Mouse (Mus musculus): ENCODE data around the gene Mcm6. TPM values are rescaled to one million over a fixed set of nuclear protein-coding genes. Genes with fewer than 3 reads are reported as not detected.

Gene Mcm6
- polyA plus RNA-seq, 1 experiment from 2014 or later = 315 TPM

- 92% methylated on average over 8 of the region's 8 CpGs for WGBS
- Histone ChIP-seq H3K9ac (ENCODE audit: low read length) (no peak overlapping the region), H3K9me3 (ENCODE audit: control insufficient read depth, low read length) (no peaks in the 10 kb centered on the region), H3K36me3 (ENCODE audit: control insufficient read depth, insufficient read depth, low read length) (peaks cover 5% of the 10 kb centered on the region; the same call in 1 of the 2 replicates), H3K27me3 (ENCODE audit: control insufficient read depth, insufficient read depth, low read length) (no peaks in the 10 kb centered on the region), H3K4me2 (no peak overlapping the region), H3K27ac (ENCODE audit: low read depth, low read length) (no peak overlapping the region), H3K4me3 (ENCODE audit: low read depth, low read length) (no peak overlapping the region), H3K4me1 (ENCODE audit: control insufficient read depth, insufficient read depth, low read length) (no peaks in the 10 kb centered on the region)
- ATAC-seq (ENCODE audit: low FRiP score) = no peak
- DNase-seq (ENCODE audit: low spot score, missing footprints) = peak; percentile 72
These were observed 75.2 kb downstream of the Mcm6 start for GRCm38 (mm10) chr1:128284157-128284690.

DNA sequence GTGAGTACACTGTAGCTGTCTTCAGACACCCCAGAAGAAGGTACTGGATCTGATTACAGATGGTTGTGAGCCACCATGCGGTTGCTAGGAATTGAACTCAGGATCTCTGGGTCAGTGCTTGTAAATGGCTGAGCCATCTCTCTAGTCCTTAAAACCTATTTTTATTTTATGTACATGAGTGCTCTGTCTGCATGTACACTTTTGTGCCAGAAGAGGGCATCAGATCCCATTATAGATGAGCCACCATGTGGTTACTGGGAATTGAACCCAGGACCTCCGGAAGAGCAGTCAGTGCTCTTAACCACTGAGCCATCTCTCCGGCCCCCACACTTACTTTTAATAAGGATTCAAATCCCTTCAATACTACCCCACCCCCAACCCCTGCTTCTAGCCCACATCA is 76.5 kb downstream of the Mcm6 start:
- Histone ChIP-seq H3K9me3 (ENCODE audit: control insufficient read depth, low read length) (no peaks in the 10 kb centered on the region), H3K4me1 (ENCODE audit: control insufficient read depth, insufficient read depth, low read length) (no peaks in the 10 kb centered on the region), H3K36me3 (ENCODE audit: control insufficient read depth, insufficient read depth, low read length) (peaks cover 8% of the 10 kb centered on the region; the same call in 1 of the 2 replicates), H3K4me3 (ENCODE audit: low read depth, low read length) (no peak overlapping the region), H3K27me3 (ENCODE audit: control insufficient read depth, insufficient read depth, low read length) (no peaks in the 10 kb centered on the region), H3K4me2 (no peak overlapping the region), H3K9ac (ENCODE audit: low read length) (no peak overlapping the region), H3K27ac (ENCODE audit: low read depth, low read length) (no peak overlapping the region)
- 98% methylated on average over 3 of the region's 3 CpGs for WGBS
- no peak for DNase-seq (ENCODE audit: low spot score, missing footprints)
- ATAC-seq (ENCODE audit: low FRiP score) = no peak

DNA sequence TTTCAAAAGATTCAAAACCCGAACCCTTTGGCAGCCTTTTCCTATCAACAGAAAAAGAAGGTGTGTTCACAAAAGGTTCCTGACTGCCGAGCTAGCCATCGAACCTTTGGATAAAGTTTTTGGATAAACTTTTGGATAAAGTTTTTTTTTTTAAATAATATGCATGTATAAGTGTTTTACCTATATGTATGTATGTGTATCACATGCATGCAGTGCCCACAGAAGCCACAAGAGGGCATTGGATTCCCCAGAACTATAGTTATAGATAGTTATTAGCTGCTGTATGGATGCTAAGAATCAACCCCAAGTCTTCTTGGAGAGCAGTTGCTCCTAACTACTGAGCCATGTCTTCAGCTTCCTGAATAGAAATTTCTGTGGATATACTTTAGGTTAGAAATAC is 77.7 kb downstream of the Mcm6 start:
- H3K27me3 ChIP-seq (ENCODE audit: control insufficient read depth, insufficient read depth, low read length) = no peaks in the 10 kb centered on the region
- H3K4me3 ChIP-seq (ENCODE audit: low read depth, low read length) = no peak overlapping the region
- H3K9me3 ChIP-seq (ENCODE audit: control insufficient read depth, low read length) = no peaks in the 10 kb centered on the region
- no peak for ATAC-seq (ENCODE audit: low FRiP score)
- DNase-seq (ENCODE audit: low spot score, missing footprints) = peak; percentile 79
- H3K4me2 ChIP-seq = no peak overlapping the region
- WGBS = 94% methylated on average over 3 of the region's 3 CpGs
- no peak overlapping the region for H3K9ac ChIP-seq (ENCODE audit: low read length)
- H3K4me1 ChIP-seq (ENCODE audit: control insufficient read depth, insufficient read depth, low read length) = no peaks in the 10 kb centered on the region
- H3K36me3 ChIP-seq (ENCODE audit: control insufficient read depth, insufficient read depth, low read length) = peaks cover 11% of the 10 kb centered on the region; the same call in 1 of the 2 replicates
- no peak overlapping the region for H3K27ac ChIP-seq (ENCODE audit: low read depth, low read length)

Other genes starting within 250 kb of the Mcm6 start
- 70.1 and 71.1 TPM in 2 replicates for gene Ubxn4, start 115.7 kb downstream of the Mcm6 start, polyA plus RNA-seq (2014; fragmentation: Nextera tagmentation; extraction: Ambion mirVana)
- gene Lct, start 31.3 kb downstream of the Mcm6 start, polyA plus RNA-seq (2014; fragmentation: Nextera tagmentation; extraction: Ambion mirVana) = 0.40 TPM in 1 of 2 replicates, not detected in the other
- gene Dars, start 57.7 kb upstream of the Mcm6 start, polyA plus RNA-seq (2014; fragmentation: Nextera tagmentation; extraction: Ambion mirVana) = 126 and 148 TPM in 2 replicates
- gene Cxcr4, start 232.6 kb upstream of the Mcm6 start, polyA plus RNA-seq (2014; fragmentation: Nextera tagmentation; extraction: Ambion mirVana) = 22.6 and 25.6 TPM in 2 replicates

Data from midbrain, embryonic 11.5 days (tissue).